Mouse (Mus musculus): ENCODE results near the gene Larp6. TPM values are rescaled to one million over a fixed set of nuclear protein-coding genes. Genes with fewer than 3 reads are reported as not detected.

Gene Larp6
- polyA plus RNA-seq, 1 experiment from 2014 or later: 10.3 TPM

DNA sequence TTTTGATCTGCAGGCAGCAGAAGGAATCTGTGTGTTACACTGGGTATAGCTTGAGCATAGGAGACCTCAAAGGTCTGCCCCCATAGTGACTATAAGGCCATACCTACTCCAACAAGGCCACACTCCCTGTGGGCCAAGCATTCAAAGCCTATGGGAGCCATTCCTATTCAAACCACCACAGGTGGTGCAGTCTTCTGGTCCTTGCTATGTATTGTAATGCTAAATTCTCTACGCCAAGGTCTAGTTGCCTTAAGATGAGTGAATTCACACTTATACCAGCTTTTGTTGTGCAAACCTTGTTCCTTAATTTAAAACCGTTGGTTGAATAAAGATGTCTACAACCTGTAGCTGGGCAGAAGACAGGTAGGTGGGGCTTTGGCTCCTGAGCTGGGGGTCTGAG lies 35.4 kb downstream of the Larp6 start:
- H3K4me3 ChIP-seq (replicated peaks; ENCODE audit: low read length): no peak overlapping the region
- H3K4me1 ChIP-seq (replicated peaks; ENCODE audit: control insufficient read depth, insufficient read depth, low read length): peaks cover 7% of the 10 kb centered on the region
- H3K9ac ChIP-seq (replicated peaks; ENCODE audit: low read depth, low read length): no peak overlapping the region
- 79% methylated on average over 2 of the region's 2 CpGs for WGBS
- H3K27ac ChIP-seq (ENCODE audit: low read length): no peak overlapping the region
- ATAC-seq: no peak
- H3K27me3 ChIP-seq (replicated peaks; ENCODE audit: control insufficient read depth, insufficient read depth, low read length): no peaks in the 10 kb centered on the region
- no peaks in the 10 kb centered on the region for H3K9me3 ChIP-seq (ENCODE audit: control insufficient read depth, low read length)
- no peak overlapping the region for H3K4me2 ChIP-seq (ENCODE audit: low read length)
- no peaks in the 10 kb centered on the region for H3K36me3 ChIP-seq (ENCODE audit: control insufficient read depth, insufficient read depth)

DNA sequence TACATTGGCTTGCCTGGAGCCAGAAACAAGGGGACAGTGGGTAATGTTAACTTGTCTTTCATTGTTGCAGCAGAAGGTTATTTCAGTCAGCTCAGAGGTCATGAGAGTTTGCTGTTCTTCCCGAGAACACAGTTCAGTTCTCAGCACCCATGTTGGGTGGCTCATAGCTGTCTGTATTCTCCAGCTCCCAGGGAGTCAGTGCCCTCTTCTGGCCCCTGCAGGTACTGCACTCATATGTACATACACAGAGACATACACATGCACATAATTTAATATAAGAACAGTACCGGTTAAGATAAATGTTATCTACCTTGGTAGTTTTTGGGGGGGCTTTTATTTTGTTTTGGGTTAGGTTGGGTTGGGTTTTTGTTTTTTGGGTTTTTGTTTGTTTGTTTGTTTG lies 36.3 kb downstream of the Larp6 start:
- no peak overlapping the region for H3K4me2 ChIP-seq (ENCODE audit: low read length)
- 95% methylated on average over 2 of the region's 2 CpGs for WGBS
- H3K9me3 ChIP-seq (ENCODE audit: control insufficient read depth, low read length): no peaks in the 10 kb centered on the region
- H3K27ac ChIP-seq (ENCODE audit: low read length): no peak overlapping the region
- no peak overlapping the region for H3K4me3 ChIP-seq (replicated peaks; ENCODE audit: low read length)
- H3K27me3 ChIP-seq (replicated peaks; ENCODE audit: control insufficient read depth, insufficient read depth, low read length): no peaks in the 10 kb centered on the region
- H3K4me1 ChIP-seq (replicated peaks; ENCODE audit: control insufficient read depth, insufficient read depth, low read length): peaks cover 2% of the 10 kb centered on the region; the same call in 1 of the 2 replicates
- no peak for ATAC-seq
- H3K36me3 ChIP-seq (ENCODE audit: control insufficient read depth, insufficient read depth): no peaks in the 10 kb centered on the region
- H3K9ac ChIP-seq (replicated peaks; ENCODE audit: low read depth, low read length): no peak overlapping the region

DNA sequence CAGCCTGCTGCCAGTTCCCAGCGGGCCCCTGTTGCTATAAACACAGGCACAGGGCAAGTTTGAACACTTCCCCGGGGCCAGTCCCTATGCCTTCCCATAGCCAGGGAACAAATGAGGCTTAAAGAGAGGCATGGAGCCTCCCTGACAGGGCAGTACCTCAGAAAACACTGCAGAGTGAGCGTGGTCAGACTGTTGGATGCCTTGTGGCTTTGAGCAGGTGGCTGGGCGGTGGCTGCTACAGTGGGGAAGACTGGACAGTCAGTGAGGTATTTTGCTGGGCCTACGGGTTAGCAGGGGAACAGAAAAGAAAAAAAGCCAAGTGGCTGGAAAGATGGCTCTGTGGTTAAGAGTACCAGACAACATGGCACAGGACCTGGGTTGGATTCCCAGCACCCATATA lies 38.3 kb downstream of the Larp6 start:
- H3K9ac ChIP-seq (replicated peaks; ENCODE audit: low read depth, low read length): no peak overlapping the region
- H3K9me3 ChIP-seq (ENCODE audit: control insufficient read depth, low read length): no peaks in the 10 kb centered on the region
- H3K27ac ChIP-seq (ENCODE audit: low read length): no peak overlapping the region
- no peak overlapping the region for H3K4me3 ChIP-seq (replicated peaks; ENCODE audit: low read length)
- no peaks in the 10 kb centered on the region for H3K27me3 ChIP-seq (replicated peaks; ENCODE audit: control insufficient read depth, insufficient read depth, low read length)
- H3K4me2 ChIP-seq (ENCODE audit: low read length): no peak overlapping the region
- ATAC-seq: no peak
- no peaks in the 10 kb centered on the region for H3K4me1 ChIP-seq (replicated peaks; ENCODE audit: control insufficient read depth, insufficient read depth, low read length)
- 94% methylated on average over 5 of the region's 5 CpGs for WGBS
- no peaks in the 10 kb centered on the region for H3K36me3 ChIP-seq (ENCODE audit: control insufficient read depth, insufficient read depth)

DNA sequence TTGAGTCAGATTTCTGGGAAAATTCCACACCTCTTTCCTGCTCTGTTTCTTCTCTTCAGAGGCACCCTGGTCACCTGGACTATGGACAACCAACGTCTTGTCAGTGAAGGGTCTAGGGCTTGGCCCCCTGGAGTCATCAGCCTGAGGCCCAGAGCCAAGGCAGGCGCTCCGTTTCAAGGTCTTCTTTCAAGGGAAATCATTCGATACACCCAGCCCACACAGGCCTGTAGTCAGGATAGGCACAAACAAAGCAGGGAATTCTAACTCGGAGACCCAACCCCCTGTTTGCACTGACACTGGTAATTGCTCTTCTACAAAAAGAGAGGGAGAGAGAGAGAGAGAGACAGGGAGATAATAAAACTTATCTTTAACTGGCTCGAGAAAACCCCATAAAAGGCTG lies 39.2 kb downstream of the Larp6 start:
- H3K27ac ChIP-seq (ENCODE audit: low read length): no peak overlapping the region
- H3K9ac ChIP-seq (replicated peaks; ENCODE audit: low read depth, low read length): no peak overlapping the region
- H3K27me3 ChIP-seq (replicated peaks; ENCODE audit: control insufficient read depth, insufficient read depth, low read length): no peaks in the 10 kb centered on the region
- no peaks in the 10 kb centered on the region for H3K36me3 ChIP-seq (ENCODE audit: control insufficient read depth, insufficient read depth)
- no peaks in the 10 kb centered on the region for H3K9me3 ChIP-seq (ENCODE audit: control insufficient read depth, low read length)
- 60% methylated on average over 6 of the region's 6 CpGs for WGBS
- H3K4me2 ChIP-seq (ENCODE audit: low read length): no peak overlapping the region
- no peak for ATAC-seq
- H3K4me1 ChIP-seq (replicated peaks; ENCODE audit: control insufficient read depth, insufficient read depth, low read length): no peaks in the 10 kb centered on the region
- H3K4me3 ChIP-seq (replicated peaks; ENCODE audit: low read length): no peak overlapping the region

DNA sequence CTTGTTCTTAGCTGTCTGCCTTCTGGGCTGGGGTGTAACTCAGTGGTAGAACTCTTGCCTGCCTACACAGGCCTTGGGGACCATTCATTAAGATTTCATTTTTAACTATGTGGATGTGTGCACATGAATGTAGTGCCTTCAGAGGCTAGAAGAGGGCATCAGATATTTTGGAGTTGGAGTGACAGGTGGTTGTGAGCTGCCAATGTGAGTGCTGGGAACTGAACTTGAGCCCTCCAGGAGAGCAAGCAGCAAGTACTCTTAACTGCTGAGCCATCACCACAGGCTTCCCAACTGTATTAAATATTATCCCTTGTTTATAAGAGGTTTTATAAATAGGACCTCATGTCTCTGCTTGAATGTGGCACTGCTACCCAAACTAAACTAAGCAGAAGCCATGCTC lies 39.8 kb downstream of the Larp6 start:
- H3K9ac ChIP-seq (replicated peaks; ENCODE audit: low read depth, low read length): no peak overlapping the region
- no peaks in the 10 kb centered on the region for H3K4me1 ChIP-seq (replicated peaks; ENCODE audit: control insufficient read depth, insufficient read depth, low read length)
- ATAC-seq: no peak
- no peak overlapping the region for H3K4me3 ChIP-seq (replicated peaks; ENCODE audit: low read length)
- no peaks in the 10 kb centered on the region for H3K36me3 ChIP-seq (ENCODE audit: control insufficient read depth, insufficient read depth)
- H3K9me3 ChIP-seq (ENCODE audit: control insufficient read depth, low read length): no peaks in the 10 kb centered on the region
- no peak overlapping the region for H3K4me2 ChIP-seq (ENCODE audit: low read length)
- H3K27me3 ChIP-seq (replicated peaks; ENCODE audit: control insufficient read depth, insufficient read depth, low read length): no peaks in the 10 kb centered on the region
- no peak overlapping the region for H3K27ac ChIP-seq (ENCODE audit: low read length)

DNA sequence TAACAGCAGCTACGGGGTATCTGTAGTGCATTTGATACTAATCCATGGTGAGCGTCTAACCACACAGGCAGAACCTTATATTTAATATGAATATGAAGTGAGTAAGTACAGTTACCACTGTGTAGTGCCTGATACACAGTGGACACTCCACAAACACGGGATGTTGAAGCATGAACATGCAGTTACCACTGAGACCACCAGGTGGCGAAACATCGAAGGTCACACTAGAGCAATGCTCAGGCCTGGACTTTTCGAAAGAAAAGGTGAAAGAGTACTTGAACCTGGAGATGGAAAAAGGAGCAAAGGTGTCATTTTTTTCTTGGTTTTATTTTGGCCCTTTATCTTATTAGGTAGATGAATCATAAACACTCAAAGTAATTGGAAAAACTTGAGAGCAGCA lies 43.5 kb downstream of the Larp6 start:
- H3K9me3 ChIP-seq (ENCODE audit: control insufficient read depth, low read length): no peaks in the 10 kb centered on the region
- H3K9ac ChIP-seq (replicated peaks; ENCODE audit: low read depth, low read length): no peak overlapping the region
- no peaks in the 10 kb centered on the region for H3K27me3 ChIP-seq (replicated peaks; ENCODE audit: control insufficient read depth, insufficient read depth, low read length)
- no peak for ATAC-seq
- no peak overlapping the region for H3K4me2 ChIP-seq (ENCODE audit: low read length)
- H3K27ac ChIP-seq (ENCODE audit: low read length): no peak overlapping the region
- H3K4me3 ChIP-seq (replicated peaks; ENCODE audit: low read length): no peak overlapping the region
- H3K36me3 ChIP-seq (ENCODE audit: control insufficient read depth, insufficient read depth): no peaks in the 10 kb centered on the region
- 35% methylated on average over 6 of the region's 6 CpGs for WGBS
- H3K4me1 ChIP-seq (replicated peaks; ENCODE audit: control insufficient read depth, insufficient read depth, low read length): no peaks in the 10 kb centered on the region

DNA sequence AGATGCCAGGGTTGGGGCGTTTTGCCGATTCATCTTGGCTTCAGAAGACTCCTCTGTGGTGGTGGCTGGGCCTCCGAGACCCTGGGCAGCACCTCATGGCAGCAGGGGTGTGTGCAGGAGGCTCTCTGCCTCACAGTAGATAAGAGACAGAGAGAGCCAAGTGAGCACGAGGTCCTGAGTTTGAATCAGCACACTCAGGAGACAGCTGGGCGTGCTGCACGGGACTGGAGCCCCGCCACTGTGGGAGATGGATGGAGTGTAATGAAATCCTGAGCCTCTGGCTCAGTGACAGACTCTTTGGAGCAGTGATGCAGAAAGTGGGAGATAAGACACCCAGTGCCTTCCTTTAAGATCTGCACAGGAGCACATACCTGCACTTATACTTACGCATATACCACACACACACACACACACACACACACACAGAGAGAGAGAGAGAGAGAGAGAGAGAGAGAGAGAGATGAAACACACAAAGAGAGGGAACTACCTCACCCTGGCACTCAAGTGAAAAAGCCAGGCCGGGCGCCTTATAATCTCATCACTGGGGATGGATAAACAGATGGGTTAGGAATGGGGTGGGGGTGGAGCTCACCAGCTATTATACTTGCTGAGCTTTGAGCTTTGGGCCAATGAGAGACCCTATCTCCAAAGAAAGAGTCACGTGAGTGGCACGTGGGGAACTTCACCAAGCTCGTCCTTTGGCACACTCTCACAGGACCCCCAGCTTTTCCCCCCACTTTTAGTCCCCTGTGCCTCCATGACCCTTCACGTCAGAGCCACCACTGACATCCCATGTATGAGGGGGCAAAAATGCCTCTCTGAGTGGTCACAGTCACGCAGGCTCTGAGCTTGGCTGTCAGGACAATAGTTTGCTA lies 44.3 kb downstream of the Larp6 start:
- no peaks in the 10 kb centered on the region for H3K27me3 ChIP-seq (replicated peaks; ENCODE audit: control insufficient read depth, insufficient read depth, low read length)
- ATAC-seq: no peak
- H3K4me2 ChIP-seq (ENCODE audit: low read length): no peak overlapping the region
- H3K27ac ChIP-seq (ENCODE audit: low read length): no peak overlapping the region
- H3K4me3 ChIP-seq (replicated peaks; ENCODE audit: low read length): no peak overlapping the region
- H3K9me3 ChIP-seq (ENCODE audit: control insufficient read depth, low read length): no peaks in the 10 kb centered on the region
- no peaks in the 10 kb centered on the region for H3K4me1 ChIP-seq (replicated peaks; ENCODE audit: control insufficient read depth, insufficient read depth, low read length)
- no peaks in the 10 kb centered on the region for H3K36me3 ChIP-seq (ENCODE audit: control insufficient read depth, insufficient read depth)
- 67% methylated on average over 15 of the region's 15 CpGs for WGBS
- no peak overlapping the region for H3K9ac ChIP-seq (replicated peaks; ENCODE audit: low read depth, low read length)

DNA sequence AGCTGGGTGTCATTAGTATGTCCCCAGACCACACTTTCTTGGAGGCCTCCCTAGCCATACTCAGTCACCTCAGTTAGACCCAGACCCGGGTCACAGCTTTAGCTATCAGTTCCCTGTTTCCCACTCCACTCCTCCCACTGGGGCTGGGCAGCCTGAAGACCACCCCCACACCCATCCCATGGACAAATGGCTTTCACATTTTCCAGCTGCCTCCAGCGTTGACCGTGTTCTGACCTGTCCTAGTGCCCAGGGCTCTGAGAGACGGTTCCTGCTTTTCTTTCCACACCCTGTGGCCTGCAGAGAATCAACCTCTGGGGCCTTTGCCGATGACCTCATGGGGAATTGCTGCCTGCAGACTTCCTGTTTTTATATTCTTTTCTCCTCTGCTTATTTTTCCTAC lies 45.0 kb downstream of the Larp6 start:
- no peak for ATAC-seq

DNA sequence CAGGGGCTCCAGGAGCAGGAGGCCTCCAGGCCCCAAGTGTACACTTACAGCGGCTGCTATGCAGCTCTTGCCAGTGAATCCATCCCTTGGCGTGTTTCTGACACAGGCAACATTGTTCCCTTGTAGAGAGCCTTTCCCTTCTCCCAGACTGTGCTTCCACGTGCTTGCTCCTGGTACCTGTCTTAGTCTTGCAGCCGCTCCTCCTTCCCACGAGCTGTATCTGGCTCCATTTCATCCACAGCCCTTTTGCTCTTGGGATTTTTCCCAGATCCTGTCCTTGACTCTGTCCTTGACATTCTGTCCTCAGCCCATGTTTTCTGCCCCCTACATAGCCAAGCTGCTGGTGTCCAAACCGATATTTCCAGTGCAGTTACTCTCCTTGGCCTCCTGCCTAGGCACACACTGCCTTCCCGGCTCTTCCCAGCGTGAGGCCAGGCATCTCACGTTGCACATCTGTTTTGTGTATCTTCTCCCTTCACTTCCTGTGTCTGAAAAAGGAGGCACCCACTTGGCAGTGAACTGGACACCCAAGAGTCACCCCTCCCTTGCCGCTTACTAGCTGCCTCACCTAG lies 46.7 kb downstream of the Larp6 start:
- no peaks in the 10 kb centered on the region for H3K27me3 ChIP-seq (replicated peaks; ENCODE audit: control insufficient read depth, insufficient read depth, low read length)
- no peak for ATAC-seq
- H3K27ac ChIP-seq (ENCODE audit: low read length): no peak overlapping the region
- H3K36me3 ChIP-seq (ENCODE audit: control insufficient read depth, insufficient read depth): no peaks in the 10 kb centered on the region
- WGBS: 78% methylated on average over 10 of the region's 10 CpGs
- H3K9me3 ChIP-seq (ENCODE audit: control insufficient read depth, low read length): no peaks in the 10 kb centered on the region
- no peak overlapping the region for H3K9ac ChIP-seq (replicated peaks; ENCODE audit: low read depth, low read length)
- H3K4me3 ChIP-seq (replicated peaks; ENCODE audit: low read length): no peak overlapping the region
- H3K4me2 ChIP-seq (ENCODE audit: low read length): no peak overlapping the region
- no peaks in the 10 kb centered on the region for H3K4me1 ChIP-seq (replicated peaks; ENCODE audit: control insufficient read depth, insufficient read depth, low read length)

More for the DNA sequence above, 45.0 kb downstream of the Larp6 start:
- Histone ChIP-seq H3K4me1 (replicated peaks; ENCODE audit: control insufficient read depth, insufficient read depth, low read length) (no peaks in the 10 kb centered on the region), H3K4me3 (replicated peaks; ENCODE audit: low read length) (no peak overlapping the region), H3K36me3 (ENCODE audit: control insufficient read depth, insufficient read depth) (no peaks in the 10 kb centered on the region), H3K9me3 (ENCODE audit: control insufficient read depth, low read length) (no peaks in the 10 kb centered on the region), H3K27me3 (replicated peaks; ENCODE audit: control insufficient read depth, insufficient read depth, low read length) (no peaks in the 10 kb centered on the region), H3K9ac (replicated peaks; ENCODE audit: low read depth, low read length) (no peak overlapping the region), H3K4me2 (ENCODE audit: low read length) (no peak overlapping the region), H3K27ac (ENCODE audit: low read length) (no peak overlapping the region)
- WGBS: 72% methylated on average over 5 of the region's 5 CpGs

All from forebrain, embryonic 16.5 days (tissue).